Mouse (Mus musculus): ENCODE data around the gene Pus10. TPM values are rescaled to one million over a fixed set of nuclear protein-coding genes. Genes with fewer than 3 reads are reported as not detected.

The Pus10 gene
- 10 to 100 TPM in 1 of 2 experiments, 1 to 10 TPM in 1; 9.8 to 11.2 TPM for total RNA-seq (2021)
- long read RNA-seq, experiment 1, partial matches to known transcripts = 3 of 12 reads
- long read RNA-seq, experiment 1, other reads (novel, unspliced or antisense) = 7 of 12 reads
- long read RNA-seq, experiment 2, partial matches to known transcripts = 2 of 10 reads
- long read RNA-seq, experiment 2, other reads (novel, unspliced or antisense) = 2 of 10 reads

DNA sequence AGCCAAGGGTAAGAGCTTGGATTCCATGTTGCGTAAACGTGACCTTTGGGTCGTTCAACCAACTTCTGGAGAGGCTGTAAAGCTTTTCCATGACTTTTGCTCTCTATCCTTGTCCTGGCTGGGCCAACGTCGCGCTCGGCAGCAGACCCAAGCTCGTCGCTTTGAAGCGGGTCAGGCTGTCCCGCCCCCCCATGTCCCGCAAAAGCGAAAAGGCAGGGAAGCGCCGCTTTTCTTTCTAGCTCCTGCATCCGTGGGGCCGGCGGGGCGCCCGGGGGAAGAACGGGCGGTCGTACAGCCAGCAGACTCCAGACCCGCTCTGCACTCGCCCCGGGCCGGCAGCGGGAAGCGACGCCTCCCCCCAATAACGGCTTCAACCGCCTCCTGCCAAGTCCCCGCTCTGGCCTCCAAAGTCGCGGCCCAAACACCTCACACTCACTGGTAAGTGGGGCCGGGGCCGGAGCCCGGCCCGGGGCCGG lies at the start of gene Pus10:
TSS of gene Pus10 (plus strand) at position 364 of the 476 bp plus-strand sequence.
- peak in 1 of 2 experiments; percentile 52 for DNase-seq
- intact Hi-C loops (cut with DNase I) = loop anchor here (2.0 to 5.0 kb wide), 2 partner anchors 33 to 107 kb away; partner anchors contain the start of genes 0610010F05Rik and Rel

- no peak for DNase-seq
- intact Hi-C loops (cut with DNase I) = no loop called here
These were observed 46.5 kb upstream of the Pus10 start for GRCm38 (mm10) chr11:23618995-23619394.

GRCm38 (mm10) chr11:23630664-23631063 lies 34.8 kb upstream of the Pus10 start:
- DNase-seq = no peak
- intact Hi-C loops (cut with DNase I) = no loop called here

GRCm38 (mm10) chr11:23632945-23633878 lies 32.3 kb upstream of the Pus10 start, which contains the start of gene 0610010F05Rik:
Gene 0610010F05Rik (minus strand): TSS chr11:23633639.
- intact Hi-C loops (cut with DNase I) = loop anchor here (2.0 kb wide), 1 partner anchor 32 kb away; the partner anchor contains the start of genes Pex13 and Pus10
- DNase-seq = peak; percentile 87 to 90

- DNase-seq = no peak
- intact Hi-C loops (cut with DNase I) = loop anchor here (2.0 kb wide), 1 partner anchor 31 kb away; the partner anchor contains the start of genes Pex13 and Pus10
These were observed 31.6 kb upstream of the Pus10 start for GRCm38 (mm10) chr11:23633879-23634215.

DNA sequence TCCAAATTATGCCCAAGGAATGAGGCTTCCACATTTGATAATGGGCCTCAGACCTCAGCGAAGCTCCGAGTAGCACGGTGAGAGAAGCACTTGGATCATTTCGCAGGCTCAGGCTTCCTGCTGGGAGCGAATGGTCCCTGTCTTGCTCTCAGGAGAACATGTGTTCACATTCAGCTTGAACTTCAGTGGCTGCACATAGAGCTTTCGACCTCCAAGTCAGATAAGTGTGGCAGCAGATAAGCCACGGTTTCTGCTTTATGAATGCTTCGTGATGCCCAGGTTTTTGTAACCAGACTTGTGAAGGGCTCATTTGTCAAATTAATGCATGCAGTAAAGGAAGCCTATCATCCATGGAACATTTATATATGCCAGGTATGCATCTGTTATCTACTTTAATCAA lies 30.9 kb upstream of the Pus10 start:
- DNase-seq = no peak
- intact Hi-C loops (cut with DNase I) = no loop called here

DNA sequence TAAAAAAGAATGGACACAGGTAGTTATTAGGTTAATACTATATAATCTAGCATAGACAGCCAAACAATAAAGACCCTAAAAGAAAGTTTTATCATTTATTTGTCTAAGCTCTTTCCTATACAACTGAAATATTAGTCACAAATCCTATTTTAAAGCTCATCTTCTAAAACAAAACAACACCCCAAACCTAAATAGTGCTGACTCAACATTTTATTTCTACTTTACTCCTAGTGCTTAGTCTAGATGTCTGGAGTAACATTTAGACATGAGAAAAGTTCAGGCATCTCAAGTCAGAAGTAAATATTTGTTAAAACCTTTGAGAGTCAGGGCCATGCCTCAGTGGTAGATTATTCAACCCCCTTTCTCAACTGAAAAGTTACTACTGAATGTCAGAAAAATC lies 18.0 kb upstream of the Pus10 start:
- no peak for DNase-seq
- intact Hi-C loops (cut with DNase I) = no loop called here

- no peak for DNase-seq
- intact Hi-C loops (cut with DNase I) = no loop called here
These were observed 17.6 kb upstream of the Pus10 start for GRCm38 (mm10) chr11:23647835-23648234.

DNA sequence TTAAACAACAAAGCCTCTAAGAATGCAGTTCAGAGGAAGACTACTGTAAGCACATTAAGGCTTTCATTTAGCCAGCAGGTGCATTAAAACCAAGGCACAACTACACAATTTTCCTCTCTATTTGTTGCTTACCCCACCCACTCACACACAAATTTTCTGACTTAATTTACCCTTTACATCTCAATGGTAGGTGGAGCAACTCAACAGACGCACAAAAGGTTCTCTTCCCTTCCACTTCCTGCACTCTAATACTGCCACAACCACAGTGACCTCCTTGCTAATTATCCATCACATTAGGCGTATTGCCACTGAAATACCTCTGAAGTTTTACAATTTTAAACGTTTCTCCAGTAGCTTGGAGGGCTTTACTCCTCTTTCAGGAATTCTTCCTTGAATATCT lies 11.8 kb upstream of the Pus10 start:
- no peak for DNase-seq
- intact Hi-C loops (cut with DNase I) = no loop called here

DNA sequence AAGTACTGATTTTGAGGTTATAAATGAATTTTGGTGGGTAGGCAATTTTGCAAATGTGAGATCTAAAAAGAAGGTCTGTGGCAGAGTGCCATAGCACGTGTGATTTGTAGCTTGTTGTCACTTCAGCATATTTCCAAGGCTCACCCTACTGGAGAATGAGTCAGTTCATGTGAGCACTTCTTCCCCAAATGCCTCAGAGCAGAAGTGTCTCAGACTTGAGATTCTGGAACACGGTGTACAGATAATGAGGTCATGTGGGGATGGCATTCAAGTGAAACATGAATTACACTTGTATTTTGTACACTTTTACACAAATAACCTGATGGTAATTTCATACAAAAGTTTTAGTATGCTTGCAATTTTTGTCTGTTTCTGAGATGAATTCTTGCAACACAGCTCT lies 7.7 kb upstream of the Pus10 start:
- no peak for DNase-seq
- intact Hi-C loops (cut with DNase I) = no loop called here

DNA sequence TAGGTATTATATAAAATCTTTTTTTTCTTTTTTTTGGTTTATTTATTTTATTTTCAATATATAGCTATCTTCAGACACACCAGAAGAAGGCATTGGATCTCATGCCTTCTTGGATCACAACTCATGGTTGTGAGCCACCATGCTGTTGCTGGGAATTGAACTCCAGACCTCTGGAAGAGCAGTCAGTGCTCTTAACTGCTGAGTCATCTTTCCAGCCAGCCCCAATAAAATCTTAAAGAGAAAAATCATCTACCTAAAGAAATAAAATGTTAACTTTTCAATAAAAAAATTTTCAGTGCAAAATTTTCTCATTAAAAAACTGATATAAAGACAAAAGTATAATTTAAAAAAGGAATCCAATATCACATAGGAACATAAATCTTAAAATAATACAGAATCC lies 1.2 kb upstream of the Pus10 start:
- intact Hi-C loops (cut with DNase I) = loop anchor here (2.0 kb wide), 1 partner anchor 31 kb away; the partner anchor contains the start of gene 0610010F05Rik
- DNase-seq = no peak

GRCm38 (mm10) chr11:23665798-23666501 lies 476 bp downstream of the Pus10 start, which contains the start of gene Pex13:
Gene Pex13 (minus strand): TSS chr11:23665959.
- DNase-seq = peak; percentile 94
- intact Hi-C loops (cut with DNase I) = loop anchor here (2.0 to 5.0 kb wide), 2 partner anchors 33 to 106 kb away; partner anchors contain the start of genes 0610010F05Rik and Rel

DNA sequence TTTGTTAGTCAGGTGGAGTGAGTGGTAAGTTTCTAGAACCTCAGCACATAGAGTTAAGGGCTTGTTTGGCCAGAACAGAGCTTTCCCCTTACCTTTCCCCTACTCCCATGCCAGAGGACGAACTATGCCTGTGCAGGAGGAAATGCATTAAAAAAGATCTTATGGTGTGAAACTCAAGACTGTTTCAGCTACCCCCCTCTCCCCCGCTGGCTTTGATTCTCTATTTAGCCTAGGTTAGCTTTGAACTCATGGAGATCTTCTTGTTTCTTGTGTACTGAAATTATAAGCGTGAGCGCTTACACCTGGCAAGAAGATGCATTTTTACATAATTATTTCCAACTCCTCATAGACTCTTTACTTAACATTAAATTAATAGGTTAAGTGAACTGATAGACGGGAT lies 1.1 kb downstream of the Pus10 start:
- DNase-seq = no peak
- intact Hi-C loops (cut with DNase I) = loop anchor here (5.0 kb wide), 1 partner anchor 106 kb away; the partner anchor contains the start of gene Rel

GRCm38 (mm10) chr11:23667128-23667527 lies 1.7 kb downstream of the Pus10 start:
- intact Hi-C loops (cut with DNase I) = loop anchor here (5.0 kb wide), 1 partner anchor 105 kb away; the partner anchor contains the start of gene Rel
- no peak for DNase-seq

DNA sequence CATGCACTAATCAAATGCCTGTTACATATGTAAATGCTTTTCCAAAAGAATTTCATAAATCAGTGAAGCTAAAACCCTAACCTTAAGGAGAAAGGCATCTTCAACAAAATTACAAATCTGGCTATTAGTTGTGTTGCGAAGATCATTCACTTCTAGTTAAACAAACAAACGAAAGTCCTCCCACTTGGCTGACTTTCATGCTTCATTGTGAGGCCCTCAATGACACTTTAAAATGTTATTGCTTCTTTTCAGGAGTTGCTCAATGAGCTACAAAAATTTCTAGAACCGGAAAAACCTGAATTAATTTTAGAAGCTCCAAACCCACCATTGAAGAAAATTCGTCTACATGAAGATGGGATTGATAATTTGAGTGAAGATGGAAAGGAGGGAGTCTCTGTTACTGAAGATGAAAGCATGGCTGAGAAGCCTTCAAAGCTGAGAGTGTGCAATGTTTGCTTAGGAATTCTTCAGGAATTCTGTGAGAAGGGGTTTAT lies 6.8 kb downstream of the Pus10 start:
- intact Hi-C loops (cut with DNase I) = loop anchor here (10.0 kb wide), 1 partner anchor 182 kb away; no protein-coding TSS in a partner anchor
- DNase-seq = no peak

DNA sequence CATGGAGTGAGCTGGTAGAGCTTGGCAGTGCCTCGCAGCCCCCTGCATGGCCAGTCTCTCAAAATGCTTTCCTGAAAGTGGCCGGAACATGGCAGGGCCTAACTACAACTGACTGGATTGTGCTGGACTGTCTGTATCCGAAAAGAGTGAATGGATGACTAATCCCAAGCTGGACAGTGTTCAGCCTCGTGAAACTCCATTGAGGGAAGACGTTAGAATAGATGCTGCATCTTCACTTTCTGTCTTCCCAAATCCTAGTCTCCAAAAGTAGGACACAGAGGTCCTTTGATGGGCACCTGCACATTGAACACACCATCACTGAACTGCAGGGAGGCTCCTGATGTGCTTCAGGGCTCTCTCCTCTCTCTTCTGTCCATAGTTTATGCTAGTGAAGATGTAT lies 10.6 kb downstream of the Pus10 start:
- intact Hi-C loops (cut with DNase I) = loop anchor here (10.0 kb wide), 1 partner anchor 179 kb away; no protein-coding TSS in a partner anchor

DNA sequence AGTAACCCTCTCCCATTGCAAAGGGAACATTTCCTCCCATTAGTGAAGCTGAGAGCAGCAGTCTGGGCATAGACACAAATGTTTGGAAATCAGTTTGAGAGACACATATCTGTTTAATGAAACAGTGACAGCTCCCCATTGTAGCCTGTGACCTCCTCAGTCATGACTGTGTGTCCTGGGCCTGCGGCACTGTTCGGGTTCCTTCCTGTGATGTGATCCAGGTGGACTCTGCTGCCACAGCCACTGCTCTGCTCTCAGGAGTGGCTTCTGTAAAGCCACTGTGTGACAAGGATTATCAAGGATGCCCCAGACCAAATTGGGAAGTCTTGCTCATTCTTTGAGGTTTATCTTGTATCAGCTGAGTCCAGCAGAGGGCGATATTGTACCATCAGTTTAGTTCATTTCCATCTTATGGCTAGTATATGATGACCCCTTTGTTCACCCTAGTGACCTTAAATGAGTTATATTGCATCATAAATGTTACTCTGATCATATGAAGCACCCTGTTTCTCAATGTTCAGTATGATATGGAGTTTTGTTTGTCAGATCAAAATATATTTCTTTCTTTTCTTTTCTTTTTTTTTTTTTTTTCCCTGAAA lies 13.7 kb downstream of the Pus10 start:
- DNase-seq = peak; percentile 47 to 75
- intact Hi-C loops (cut with DNase I) = loop anchor here (10.0 kb wide), 1 partner anchor 176 kb away; no protein-coding TSS in a partner anchor

More for the DNA sequence above, 10.6 kb downstream of the Pus10 start:
- DNase-seq = no peak

DNA sequence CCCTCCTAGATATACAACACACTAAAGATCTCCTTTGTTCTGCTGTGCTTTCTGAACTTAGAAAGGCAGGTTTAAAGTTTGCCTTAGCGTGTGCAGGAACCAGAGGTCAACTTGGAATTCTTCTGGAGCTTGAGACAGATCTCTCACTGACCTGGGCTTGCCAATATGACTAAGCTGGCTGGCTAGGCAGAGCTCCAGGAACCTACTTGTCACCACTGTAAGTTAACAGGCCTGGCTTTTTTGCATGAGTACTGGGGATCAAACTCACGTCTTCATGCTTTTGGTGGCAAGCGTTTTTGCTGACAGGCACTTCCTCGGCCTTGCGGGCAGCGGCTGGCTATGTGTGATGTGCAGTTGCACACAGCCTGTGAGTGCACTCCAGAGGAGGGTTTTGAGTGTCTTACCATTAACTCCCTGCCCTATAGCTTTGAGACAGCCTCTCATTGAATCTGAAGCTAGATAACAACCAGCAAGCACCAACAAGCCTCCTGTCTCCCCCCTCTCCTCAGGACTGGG lies 15.0 kb downstream of the Pus10 start:
- intact Hi-C loops (cut with DNase I) = no loop called here
- peak in 1 of 2 experiments; percentile 5 for DNase-seq

DNA sequence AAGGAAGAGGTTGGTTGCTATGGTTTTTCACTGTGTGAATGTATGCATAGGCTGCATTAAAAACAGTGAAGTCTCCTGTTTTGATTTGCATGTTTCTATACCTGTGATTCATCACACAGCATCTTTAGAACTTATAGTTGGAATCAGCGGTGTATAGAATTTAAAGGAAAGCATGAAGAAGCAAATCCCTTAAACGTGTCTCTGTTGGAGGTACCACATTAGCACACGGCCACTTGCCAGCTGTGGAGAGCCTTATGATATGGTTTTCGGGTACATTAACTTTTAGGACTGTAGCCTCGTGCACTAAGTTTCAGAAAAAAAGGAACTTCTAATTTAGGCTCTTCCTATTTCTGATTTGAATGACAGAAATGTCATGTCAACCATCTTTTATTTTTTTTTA lies 17.1 kb downstream of the Pus10 start:
- intact Hi-C loops (cut with DNase I) = no loop called here
- DNase-seq = no peak
